Mouse (Mus musculus) midbrain, postnatal 0 days (tissue): Measurements from ENCODE around the gene Elovl3. TPM values are rescaled to one million over a fixed set of nuclear protein-coding genes. Genes with fewer than 3 reads are reported as not detected.

Source experiments
- ATAC-seq: fragments of 200-750 bp; cut with Nextera tagmentation; 2 replicates; pipeline ENCODE4 v1.8.0; 2017; ENCODE audit warnings: moderate number of reproducible peaks, mild to moderate bottlenecking, moderate TSS enrichment, moderate library complexity; ENCODE audit not compliant: low FRiP score
- DNase-seq: peaks from one replicate; pipeline ENCODE4 v3.0.0-alpha.2; 2015; ENCODE audit warnings: low spot score
- H3K27ac ChIP-seq: fragments of 300-500 bp; sonication (generic); 2 replicates; pipeline ENCODE4 v1.5.1; 2014; ENCODE audit warnings: low read depth, mild to moderate bottlenecking, low read length, mixed read lengths
- H3K27me3 ChIP-seq: fragments of 300-500 bp; sonication (generic); 2 replicates; pipeline ENCODE4 v1.6.1; 2014; ENCODE audit warnings: low read length, control low read depth, mixed read lengths; ENCODE audit not compliant: insufficient read depth
- H3K36me3 ChIP-seq: fragments of 300-500 bp; sonication (generic); 2 replicates; pipeline ENCODE4 v1.6.1; 2014; ENCODE audit warnings: low read length, control low read depth, mixed read lengths; ENCODE audit not compliant: insufficient read depth
- H3K4me1 ChIP-seq: fragments of 300-500 bp; sonication (generic); 2 replicates; pipeline ENCODE4 v1.6.1; 2014; ENCODE audit warnings: mild to moderate bottlenecking, control low read depth, antibody characterized with exemption, low read length, mixed read lengths; ENCODE audit not compliant: insufficient read depth
- H3K4me2 ChIP-seq: fragments of 300-500 bp; sonication (generic); 2 replicates; pipeline ENCODE4 v1.6.1; 2014; ENCODE audit warnings: low read depth, mild to moderate bottlenecking, low read length, mixed read lengths; ENCODE audit not compliant: poor library complexity, severe bottlenecking
- H3K4me3 ChIP-seq: fragments of 300-500 bp; sonication (generic); 2 replicates; pipeline ENCODE4 v1.5.1; 2014; ENCODE audit warnings: low read depth, mild to moderate bottlenecking, low read length, moderate library complexity
- H3K9ac ChIP-seq: fragments of 300-500 bp; sonication (generic); replicated peaks from 2 replicates; pipeline ENCODE4 v1.6.1; 2014; ENCODE audit warnings: mild to moderate bottlenecking, low read length, moderate library complexity, mixed read lengths; ENCODE audit not compliant: poor library complexity, severe bottlenecking
- H3K9me3 ChIP-seq: fragments of 300-500 bp; sonication (generic); 2 replicates; pipeline ENCODE4 v1.6.1; 2016; ENCODE audit warnings: low read length, control low read depth
- CTCF ChIP-seq: IDR thresholded peaks from 2 replicates; pipeline ENCODE4 v1.5.1; 2016; ENCODE audit warnings: antibody characterized with exemption, mild to moderate bottlenecking
- WGBS: fragments of 180-500 bp; shearing (Covaris S2); extraction: QIAGEN DNeasy Blood & Tissue Kit; methylation state at CpG from one replicate; pipeline ENCODE4 v1.1.7; 2014; 5-methylcytosine and 5-hydroxymethylcytosine counted together
- polyA plus RNA-seq: library from polyadenylated mRNA; unstranded; fragments of >200 nt; fragmentation: Nextera tagmentation; extraction: Ambion mirVana; gene quantifications from 2 replicates; pipeline ENCODE4 v1.2.1, GENCODE M21; 2015
- total RNA-seq: library from RNA; depleted of rRNA; stranded (reverse); fragments of >200 nt; gene quantifications from 2 replicates; pipeline ENCODE4 v1.2.3, GENCODE M21; 2014

The Elovl3 gene
- total and polyA plus RNA-seq, 2 experiments from 2014 or later: 0.05 to 0.21 TPM

DNA sequence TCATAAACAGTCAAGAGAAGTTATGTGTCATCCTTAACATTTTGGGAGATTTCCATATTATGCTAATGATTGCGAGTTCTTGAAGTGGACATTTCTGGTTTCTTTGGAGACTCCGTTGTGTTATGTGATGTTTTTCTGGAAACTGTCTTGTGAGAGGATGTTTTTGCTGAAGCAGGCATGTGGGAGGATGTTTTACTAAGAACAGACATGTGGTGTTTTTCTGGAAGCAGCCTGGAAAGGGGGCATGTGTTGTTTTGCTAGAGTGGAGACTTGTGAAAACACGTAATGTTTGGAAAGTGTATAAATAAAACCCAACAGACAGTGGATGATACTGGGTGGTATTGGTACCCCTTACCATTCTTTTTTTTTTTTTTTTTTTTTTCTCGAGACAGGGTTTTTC is 36.4 kb upstream of the Elovl3 start:
- no peak for TF ChIP-seq CTCF
- ATAC-seq (no peak), DNase-seq (no peak)
- 93% methylated on average over 3 of the region's 4 CpGs for WGBS
- no peaks in the 10 kb centered on the region for H3K36me3 ChIP-seq
- no peak overlapping the region for H3K27ac ChIP-seq
- H3K4me2 ChIP-seq: no peak overlapping the region
- H3K9ac ChIP-seq: no peak overlapping the region
- no peaks in the 10 kb centered on the region for H3K4me1 ChIP-seq
- no peaks in the 10 kb centered on the region for H3K9me3 ChIP-seq
- no peak overlapping the region for H3K4me3 ChIP-seq
- no peaks in the 10 kb centered on the region for H3K27me3 ChIP-seq

DNA sequence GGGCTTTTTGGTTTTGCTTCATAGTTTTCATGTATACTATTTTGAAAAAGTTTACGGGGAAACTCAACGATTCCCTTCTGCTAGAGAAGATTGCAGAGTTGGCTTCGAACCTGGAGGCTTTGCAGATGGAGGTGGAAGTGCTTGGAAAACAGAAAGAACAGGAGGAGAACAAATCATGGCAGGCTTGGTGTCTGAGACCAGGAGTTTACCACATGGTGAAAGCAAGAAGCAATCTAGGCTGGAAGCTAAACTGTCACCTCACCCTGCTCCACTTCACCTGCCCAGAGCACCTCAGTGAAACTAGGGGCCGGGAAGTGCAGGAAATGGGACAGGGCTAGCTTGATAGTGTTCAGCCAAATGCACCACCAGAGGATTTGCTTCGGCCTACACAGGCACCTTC is 35.3 kb upstream of the Elovl3 start:
- H3K27ac ChIP-seq: no peak overlapping the region
- H3K27me3 ChIP-seq: no peaks in the 10 kb centered on the region
- H3K9me3 ChIP-seq: no peaks in the 10 kb centered on the region
- no peak overlapping the region for H3K4me2 ChIP-seq
- no peak overlapping the region for H3K4me3 ChIP-seq
- no peak overlapping the region for H3K9ac ChIP-seq
- no peak for DNase-seq
- H3K4me1 ChIP-seq: no peaks in the 10 kb centered on the region
- TF ChIP-seq CTCF: no peak
- no peak for ATAC-seq
- WGBS: 87% methylated on average over 5 of the region's 5 CpGs
- no peaks in the 10 kb centered on the region for H3K36me3 ChIP-seq

DNA sequence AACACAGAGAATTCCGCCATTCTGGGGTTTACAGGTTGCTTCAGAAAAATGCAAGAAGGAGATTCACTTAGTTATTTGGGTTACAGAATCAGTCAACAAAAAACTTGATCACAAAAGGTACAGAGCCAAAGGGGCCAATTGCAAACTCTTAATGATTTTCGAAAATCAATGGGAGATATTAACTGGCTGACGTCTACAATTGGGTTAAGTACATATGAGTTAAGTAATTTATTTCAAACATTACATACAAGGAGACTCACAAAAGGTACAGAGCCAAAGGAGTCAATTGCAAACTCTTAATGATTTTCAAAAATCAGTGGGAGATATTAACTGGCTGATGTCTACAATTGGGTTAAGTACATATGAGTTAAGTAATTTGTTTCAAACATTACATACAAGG is 32.1 kb upstream of the Elovl3 start:
- WGBS: 93% methylated on average over 3 of the region's 3 CpGs
- no peak for TF ChIP-seq CTCF
- Histone ChIP-seq H3K36me3 (no peaks in the 10 kb centered on the region), H3K4me3 (no peak overlapping the region), H3K9ac (no peak overlapping the region), H3K9me3 (no peaks in the 10 kb centered on the region), H3K4me2 (no peak overlapping the region), H3K27me3 (no peaks in the 10 kb centered on the region), H3K27ac (no peak overlapping the region), H3K4me1 (no peaks in the 10 kb centered on the region)
- DNase-seq (no peak), ATAC-seq (no peak)

- no peak for DNase-seq
- H3K27me3 ChIP-seq: no peaks in the 10 kb centered on the region
- no peaks in the 10 kb centered on the region for H3K4me1 ChIP-seq
- no peak overlapping the region for H3K4me3 ChIP-seq
- no peak overlapping the region for H3K4me2 ChIP-seq
- H3K36me3 ChIP-seq: no peaks in the 10 kb centered on the region
- TF ChIP-seq CTCF: no peak
- ATAC-seq: no peak
- H3K9me3 ChIP-seq: no peaks in the 10 kb centered on the region
- no peak overlapping the region for H3K9ac ChIP-seq
- no peak overlapping the region for H3K27ac ChIP-seq
- WGBS: 87% methylated on average over 6 of the region's 6 CpGs
Measured at GRCm38 (mm10) chr19:46103437-46104186, 28.1 kb upstream of the Elovl3 start.

DNA sequence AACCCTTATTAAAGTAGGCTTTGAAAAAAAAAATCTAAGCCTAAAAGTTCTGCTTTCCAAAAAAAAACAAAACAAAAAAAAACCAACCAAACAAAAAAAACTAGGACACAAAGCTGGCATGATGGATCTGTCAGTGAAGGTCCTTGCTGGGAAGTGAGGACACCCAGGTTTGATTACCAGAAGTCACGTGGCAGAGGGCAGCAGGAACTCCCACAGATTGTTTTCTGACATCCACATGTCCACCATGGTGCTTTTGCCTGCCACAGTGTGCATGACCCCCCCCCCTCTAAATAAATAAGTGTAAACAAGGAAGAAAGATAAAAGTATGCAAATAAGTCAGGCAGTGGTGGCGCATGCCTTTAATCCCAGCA is 27.5 kb upstream of the Elovl3 start:
- no peaks in the 10 kb centered on the region for H3K9me3 ChIP-seq
- no peak overlapping the region for H3K9ac ChIP-seq
- no peak overlapping the region for H3K4me2 ChIP-seq
- no peaks in the 10 kb centered on the region for H3K36me3 ChIP-seq
- no peak for TF ChIP-seq CTCF
- ATAC-seq (no peak), DNase-seq (no peak)
- H3K27ac ChIP-seq: no peak overlapping the region
- H3K4me1 ChIP-seq: no peaks in the 10 kb centered on the region
- H3K27me3 ChIP-seq: no peaks in the 10 kb centered on the region
- WGBS: 82% methylated on average over 2 of the region's 2 CpGs
- no peak overlapping the region for H3K4me3 ChIP-seq

DNA sequence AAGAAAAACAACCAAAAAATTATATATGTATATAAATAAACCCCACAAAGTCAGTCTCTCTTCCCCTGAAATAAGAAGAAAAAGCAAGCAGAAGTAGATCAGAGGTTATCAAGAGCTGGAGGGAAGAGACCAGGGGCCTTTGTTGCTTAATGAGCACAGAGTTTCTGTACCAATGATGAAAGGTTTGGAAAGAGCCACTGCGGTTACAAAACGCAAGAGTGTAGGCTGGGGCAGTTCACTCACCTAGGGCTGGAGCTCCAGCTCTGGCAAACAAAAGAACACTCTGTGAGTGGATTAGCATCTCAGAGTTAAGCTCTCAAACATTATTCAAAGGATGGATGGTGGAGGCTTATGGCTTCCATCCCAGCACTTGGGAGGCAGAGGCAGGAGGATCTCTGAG is 21.5 kb upstream of the Elovl3 start:
- H3K27me3 ChIP-seq: no peaks in the 10 kb centered on the region
- H3K4me3 ChIP-seq: no peak overlapping the region
- H3K4me2 ChIP-seq: no peak overlapping the region
- no peaks in the 10 kb centered on the region for H3K36me3 ChIP-seq
- no peak overlapping the region for H3K27ac ChIP-seq
- no peak for TF ChIP-seq CTCF
- no peak for ATAC-seq
- no peak overlapping the region for H3K9ac ChIP-seq
- no peaks in the 10 kb centered on the region for H3K4me1 ChIP-seq
- 68% methylated on average over 2 of the region's 2 CpGs for WGBS
- no peaks in the 10 kb centered on the region for H3K9me3 ChIP-seq
- DNase-seq: no peak
